Mouse (Mus musculus) gastrocnemius, postnatal 14 days (tissue): ENCODE results near the gene Troap. TPM values are rescaled to one million over a fixed set of nuclear protein-coding genes. Genes with fewer than 3 reads are reported as not detected.

Source experiments
- DNase-seq: peaks from one replicate; pipeline ENCODE4 v3.0.0; 2021; ENCODE audit warnings: mixed read lengths
- intact Hi-C: fragments of 180-260 bp; cut with DNase I; formaldehyde crosslinking; loops from one replicate; pipeline ENCODE4 v1.15.1; 2025; ENCODE audit warnings: low total_unique reads
- total RNA-seq, 2 experiments: library from RNA; stranded (reverse); gene quantifications; 2 replicates each; pipeline ENCODE4 v1.2.3; 2021

The Troap gene
- total RNA-seq, 2 experiments from 2014 or later = 1.4 to 1.8 TPM

DNA sequence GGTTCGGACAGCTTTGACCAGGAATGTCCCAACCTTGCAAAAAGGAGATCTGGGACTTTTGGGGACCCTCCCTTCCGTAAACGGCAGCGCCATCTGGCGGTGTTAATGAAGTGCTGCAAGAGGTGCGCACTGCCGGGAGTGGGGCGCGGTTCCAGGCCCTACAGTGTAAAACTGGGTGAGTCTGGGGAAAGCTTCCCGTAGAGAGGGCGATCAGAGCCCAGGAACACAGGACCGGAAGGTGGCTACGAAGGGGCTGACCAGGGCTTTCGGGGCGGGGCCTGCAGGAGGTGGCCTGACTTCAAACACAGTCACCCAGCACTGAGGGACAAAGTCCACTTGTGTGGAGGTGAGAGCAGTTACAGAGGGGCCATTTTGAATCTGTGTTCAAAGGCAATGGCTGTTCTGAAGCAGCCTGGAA is 24.8 kb downstream of the Troap start:
- intact Hi-C loops = no loop called here
- DNase-seq = peak; percentile 66

DNA sequence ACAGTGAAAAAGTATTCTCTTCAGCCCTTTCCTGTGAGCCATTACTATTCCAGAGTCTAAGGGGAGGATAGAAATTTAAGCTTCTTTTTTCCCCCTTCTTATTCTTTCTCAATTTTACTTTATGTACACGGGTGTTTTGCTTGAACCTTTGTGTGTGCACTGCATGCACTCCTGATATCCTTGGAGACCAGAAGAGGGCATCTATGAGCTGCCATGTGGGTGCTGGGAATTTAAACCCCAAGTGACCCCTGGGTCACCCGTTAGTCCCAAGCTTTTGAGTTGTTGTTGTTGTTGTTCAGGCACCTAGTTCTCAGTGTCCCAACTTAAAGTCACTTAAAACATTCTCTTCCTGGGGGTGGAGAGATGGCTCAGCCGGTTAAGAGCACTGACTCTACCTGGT is 25.6 kb downstream of the Troap start:
- DNase-seq = no peak
- intact Hi-C loops = no loop called here

DNA sequence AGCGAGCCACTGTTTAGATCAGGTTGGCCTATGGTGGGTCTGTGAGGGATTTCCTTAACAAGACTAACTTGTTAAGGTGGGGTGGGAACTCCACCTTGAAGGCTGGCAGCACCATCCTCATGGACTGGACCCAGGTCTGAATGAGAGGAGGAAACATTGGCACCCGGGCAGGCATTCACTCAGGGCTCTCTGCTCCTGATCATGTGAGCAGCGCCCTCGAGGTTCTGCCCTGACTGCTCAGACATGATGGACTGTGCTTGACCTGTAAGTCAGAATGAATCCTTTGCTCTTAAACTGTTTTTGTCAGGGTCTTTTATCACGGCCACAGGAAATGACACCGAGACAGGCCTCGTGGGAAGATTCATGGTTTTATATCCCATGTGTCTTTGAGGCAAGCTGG is 30.9 kb downstream of the Troap start:
- DNase-seq = no peak
- intact Hi-C loops = no loop called here

DNA sequence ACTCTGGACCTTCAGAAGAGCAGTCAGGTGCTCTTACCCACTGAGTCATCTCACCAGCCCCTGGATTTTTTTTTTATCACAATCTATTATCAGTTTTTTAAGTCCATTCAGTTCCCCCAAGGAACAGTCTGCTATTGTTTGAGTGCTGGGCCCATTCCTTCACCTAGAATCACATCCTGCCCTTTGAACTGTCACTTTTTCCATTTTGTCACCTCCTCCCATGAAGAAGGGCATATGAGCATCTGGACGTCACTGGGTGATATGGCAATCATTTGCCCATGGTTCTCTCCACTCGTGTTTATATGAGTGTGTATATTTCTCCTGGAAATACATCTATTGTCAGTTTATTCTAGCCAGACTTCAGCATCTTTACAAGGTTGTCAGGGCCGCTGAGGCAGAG is 33.5 kb downstream of the Troap start:
- no peak for DNase-seq

DNA sequence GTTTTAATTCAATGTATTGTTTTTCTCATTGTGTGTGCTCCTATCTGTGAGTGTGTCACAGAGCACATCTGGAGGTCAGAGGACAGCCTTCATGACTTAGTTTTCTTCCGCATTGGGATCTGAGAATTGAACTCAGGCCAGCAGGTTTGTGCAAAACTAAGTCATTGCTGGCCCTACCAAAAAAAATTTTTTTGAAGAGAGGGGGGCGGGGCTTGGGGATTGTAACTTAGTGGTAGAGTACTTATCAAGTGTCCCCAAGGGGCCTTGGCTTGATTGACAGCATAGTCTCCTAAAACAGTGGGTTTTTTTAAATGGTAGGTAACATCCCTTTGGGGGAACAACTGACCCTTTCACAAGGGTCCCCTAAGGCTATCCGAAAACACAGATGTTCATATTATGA is 36.8 kb downstream of the Troap start:
- DNase-seq = no peak
- intact Hi-C loops = no loop called here

More for the DNA sequence above, 33.5 kb downstream of the Troap start:
- intact Hi-C loops = no loop called here

DNA sequence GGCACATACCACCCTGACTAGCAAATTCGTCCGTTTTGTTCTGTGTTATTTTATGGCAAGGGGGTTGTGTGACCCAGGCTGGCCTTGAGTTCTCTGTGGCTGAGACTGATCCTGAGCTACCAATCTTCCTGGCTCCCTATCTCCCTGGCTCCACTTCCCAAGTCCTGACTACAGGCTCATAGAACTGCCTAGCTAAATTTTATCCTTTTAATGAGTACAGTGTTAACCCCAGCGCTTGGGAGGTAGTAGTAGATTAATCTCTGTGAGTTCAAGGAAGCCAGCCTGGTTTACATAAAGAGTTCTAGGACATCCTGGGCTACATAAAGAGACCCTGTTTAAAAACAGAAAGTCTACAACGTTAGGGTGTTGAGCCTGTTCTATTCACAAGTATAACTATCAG is 37.4 kb downstream of the Troap start:
- DNase-seq = no peak
- intact Hi-C loops = no loop called here

DNA sequence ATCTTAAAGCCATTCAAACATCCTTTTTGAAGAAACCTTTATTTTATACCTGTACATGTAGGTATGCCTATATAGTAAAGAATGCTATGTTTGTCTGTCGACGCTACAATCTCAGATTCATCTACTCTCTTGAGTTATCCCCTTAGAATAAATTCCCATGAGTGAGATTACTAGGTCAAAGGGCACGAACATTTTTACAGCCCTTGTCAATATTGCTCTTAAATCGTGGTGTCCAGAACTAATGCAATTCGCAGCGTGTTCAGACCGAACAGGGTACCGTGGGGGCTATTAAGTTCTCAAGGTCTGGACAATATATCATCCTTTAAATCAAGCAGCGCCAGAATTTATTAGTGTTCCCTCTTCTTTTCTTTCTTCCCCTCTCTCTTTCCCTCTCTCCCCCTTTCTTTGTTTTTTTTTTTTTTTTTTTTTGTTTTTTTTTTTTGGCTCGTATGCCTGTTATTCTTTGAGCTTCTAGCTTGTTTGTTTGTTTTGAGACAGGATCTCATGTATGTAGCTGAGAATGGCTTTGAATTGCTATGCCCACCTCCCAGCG is 38.5 kb downstream of the Troap start:
- DNase-seq = no peak
- intact Hi-C loops = no loop called here

DNA sequence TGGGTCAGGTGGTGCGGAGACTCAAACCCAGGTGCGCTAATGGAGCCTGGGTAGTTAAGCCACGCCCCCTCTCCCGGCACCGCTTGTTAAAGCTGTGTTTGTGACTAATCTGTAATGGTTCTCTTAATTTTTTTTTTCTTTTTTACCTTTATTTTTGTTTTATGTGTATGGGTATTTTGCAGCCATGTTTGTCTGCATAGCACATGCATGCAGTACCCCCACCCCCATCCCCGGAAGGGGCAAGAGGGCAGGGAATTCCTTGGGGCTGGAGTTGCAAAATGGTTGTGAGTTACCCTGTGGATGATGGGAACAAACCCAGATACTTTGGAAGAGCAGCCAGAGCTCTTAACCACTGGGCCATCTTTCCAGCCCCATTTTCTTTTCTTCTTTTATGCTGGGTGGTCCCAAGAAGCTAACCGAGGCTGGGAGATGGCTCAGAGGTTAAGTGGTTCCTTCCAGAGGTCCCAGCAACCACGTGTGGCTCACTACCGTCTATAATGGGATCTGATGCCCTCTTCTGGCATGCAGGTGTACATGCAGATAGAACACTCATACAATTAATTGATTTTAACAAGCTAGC is 39.1 kb downstream of the Troap start:
- DNase-seq = no peak
- intact Hi-C loops = no loop called here

DNA sequence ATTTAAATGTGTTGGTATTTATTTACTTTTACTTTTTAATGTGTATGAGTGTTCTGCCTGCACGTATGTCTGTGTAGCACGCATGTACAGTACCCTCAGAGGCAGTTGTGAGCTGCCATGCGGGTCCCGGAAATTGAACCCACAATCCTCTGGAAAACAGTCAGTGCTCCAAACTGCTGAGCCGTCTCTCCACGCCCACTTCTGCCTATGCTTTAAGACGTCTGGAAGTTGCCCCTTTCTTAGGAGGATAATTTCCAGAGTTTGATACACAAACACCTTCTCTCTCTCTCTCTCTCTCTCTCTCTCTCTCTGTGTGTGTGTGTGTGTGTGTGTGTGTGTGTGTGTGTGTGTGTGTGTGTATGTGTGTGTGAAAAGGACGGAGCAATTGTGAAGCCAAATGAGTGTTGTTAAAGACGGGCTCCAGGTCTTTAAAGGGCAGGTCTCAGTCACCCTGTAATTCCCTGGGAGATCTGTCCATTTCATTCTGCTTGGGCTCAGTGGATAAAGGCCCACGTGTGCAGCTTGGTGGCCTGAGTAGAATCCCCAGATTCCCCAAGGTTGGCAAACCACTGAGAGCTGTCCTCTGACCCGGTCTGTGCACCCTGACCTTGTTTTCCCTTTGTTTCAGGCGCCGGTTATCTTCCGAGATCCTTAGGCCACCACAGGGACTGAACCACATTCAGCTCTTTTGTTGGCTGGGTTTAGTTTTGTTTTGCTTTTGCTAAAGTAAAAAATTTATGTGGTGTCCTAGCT is 40.1 kb downstream of the Troap start:
- DNase-seq = no peak
- intact Hi-C loops = no loop called here

DNA sequence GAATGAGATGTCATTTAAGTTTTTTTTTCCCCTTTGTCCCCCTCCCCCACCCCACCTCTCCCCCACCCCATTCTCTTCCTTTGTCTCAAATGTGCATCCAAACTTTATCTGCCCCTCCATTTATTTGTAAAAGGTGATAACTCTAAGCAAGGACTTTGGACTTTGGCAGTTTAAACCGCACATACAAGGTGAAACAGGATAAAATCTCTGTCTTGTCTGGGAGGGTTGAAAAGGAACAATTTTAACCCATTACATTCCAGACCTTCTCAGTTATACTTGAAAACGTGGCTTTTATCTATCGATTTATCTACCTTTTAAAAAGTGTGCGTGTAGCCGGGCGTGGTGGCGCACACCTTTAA is 40.7 kb downstream of the Troap start:
- intact Hi-C loops = no loop called here

DNA sequence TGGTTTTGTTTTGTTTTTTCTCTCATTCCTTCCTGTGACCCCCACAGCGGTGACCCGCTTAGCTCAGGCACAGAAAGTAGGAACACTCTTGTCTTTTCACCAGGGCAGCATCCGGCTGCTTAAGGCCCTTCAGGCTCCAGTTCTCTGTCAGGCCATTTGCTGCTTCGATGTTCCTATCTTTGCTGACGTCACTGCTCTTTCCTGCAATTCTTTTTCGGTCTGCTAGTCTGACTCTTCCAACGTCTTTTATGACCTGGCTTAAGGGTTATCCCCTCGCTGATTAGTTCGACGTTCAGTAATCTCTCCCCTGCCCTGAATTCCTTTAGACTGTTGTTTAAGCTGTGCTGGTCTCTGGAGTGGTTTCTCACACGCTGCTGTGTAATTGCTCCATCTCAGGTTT is 42.2 kb downstream of the Troap start:
- intact Hi-C loops = no loop called here
- DNase-seq = no peak

More for the DNA sequence above, 40.7 kb downstream of the Troap start:
- no peak for DNase-seq

DNA sequence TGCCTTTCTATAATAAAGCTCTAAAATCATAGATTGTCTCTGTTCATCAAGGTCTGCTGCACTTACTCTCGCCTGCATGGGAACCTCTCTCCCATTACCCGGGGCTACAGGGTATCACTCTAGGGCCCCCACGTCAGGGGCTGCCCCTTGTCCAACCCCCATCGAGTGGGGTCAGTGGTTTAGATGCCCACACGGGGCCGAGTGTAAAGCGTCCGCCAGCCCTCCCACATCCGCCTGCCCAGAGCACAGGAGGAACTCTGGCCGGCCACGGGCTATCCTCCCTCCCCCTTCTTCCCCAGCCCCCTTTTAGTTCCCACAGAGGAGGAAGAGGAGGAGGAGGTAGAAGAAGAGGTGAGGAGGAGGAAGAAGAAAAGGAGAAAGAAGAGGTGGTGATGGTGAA is 46.4 kb downstream of the Troap start:
- intact Hi-C loops = no loop called here
- DNase-seq = no peak

DNA sequence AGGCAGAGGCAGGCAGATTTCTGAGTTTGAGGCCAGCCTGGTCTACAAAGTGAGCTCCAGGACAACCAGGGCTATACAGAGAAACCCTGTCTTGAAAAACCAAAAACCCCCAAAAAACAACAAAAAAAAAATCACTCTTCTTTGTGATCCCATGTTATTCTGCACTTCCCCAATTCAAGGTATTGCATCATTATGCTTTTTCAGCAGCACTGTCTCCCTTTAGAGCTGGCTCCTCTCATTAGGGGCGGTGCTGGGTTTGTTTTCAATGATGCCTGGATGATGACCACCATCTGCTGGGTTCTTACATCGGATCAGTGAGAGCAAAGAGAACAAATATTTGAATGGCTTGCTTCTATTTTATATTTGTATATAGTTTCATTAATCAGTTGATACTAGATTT is 48.3 kb downstream of the Troap start:
- DNase-seq = no peak
- intact Hi-C loops = no loop called here

DNA sequence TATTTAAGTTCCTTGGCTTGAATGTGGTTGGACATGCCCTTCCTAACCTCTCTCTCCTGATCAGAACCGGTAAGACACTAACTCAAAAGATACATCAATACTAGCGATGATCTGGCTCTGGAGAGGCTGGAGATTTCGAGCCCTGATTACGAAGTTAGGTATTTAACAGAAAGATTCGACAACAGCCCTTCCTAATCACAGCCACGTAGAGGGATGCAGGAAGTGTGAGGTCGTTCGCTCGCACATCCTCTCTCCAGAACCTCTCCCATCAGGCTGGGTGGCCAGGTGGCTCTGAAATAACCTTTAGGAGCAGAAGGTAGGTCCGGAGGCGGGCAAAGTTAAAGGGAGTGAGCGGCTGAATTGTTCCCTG is 51.3 kb downstream of the Troap start, which contains the start of gene Spats2:
Gene Spats2, plus strand, starts transcription at position 206 of the 370 bp plus-strand sequence.
- intact Hi-C loops = no loop called here
- no peak for DNase-seq

DNA sequence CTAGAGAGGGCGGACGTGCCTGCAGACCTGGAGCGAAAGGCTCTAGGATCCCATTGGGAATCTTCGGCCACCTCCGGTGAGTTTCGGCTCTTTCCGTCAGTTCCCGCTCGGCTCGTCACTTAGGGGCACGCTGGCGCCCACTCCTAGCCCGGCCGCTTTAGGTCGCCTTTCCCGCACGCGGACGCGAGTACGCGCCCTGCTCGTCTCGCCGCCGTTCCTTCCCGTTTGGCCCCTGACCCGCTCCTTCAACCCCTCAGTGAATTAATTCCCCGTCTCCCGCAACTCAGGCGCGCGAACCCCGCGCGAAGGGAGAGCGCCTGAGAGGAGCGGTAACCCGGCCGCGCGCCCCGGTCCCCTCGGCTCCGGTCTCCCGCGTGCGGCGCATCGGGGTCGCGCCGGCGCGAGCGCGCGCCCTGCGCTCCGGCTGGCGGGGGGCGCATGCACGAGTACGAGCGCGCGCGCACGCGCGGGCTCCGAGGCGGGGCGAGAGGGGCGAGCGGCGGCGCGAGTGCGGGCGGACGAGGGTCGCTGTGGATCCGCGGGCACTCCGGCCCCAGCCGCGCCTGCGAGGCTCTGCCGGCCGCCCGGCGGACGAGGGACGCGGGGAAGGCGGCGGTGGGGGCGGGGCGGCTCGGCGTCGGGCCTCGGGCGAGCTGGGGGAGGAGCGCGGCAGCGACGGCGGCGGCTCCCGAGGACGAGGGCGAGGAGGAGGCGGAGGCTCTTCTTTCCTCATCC is 51.9 kb downstream of the Troap start:
- DNase-seq = peak; percentile 86
- intact Hi-C loops = no loop called here

DNA sequence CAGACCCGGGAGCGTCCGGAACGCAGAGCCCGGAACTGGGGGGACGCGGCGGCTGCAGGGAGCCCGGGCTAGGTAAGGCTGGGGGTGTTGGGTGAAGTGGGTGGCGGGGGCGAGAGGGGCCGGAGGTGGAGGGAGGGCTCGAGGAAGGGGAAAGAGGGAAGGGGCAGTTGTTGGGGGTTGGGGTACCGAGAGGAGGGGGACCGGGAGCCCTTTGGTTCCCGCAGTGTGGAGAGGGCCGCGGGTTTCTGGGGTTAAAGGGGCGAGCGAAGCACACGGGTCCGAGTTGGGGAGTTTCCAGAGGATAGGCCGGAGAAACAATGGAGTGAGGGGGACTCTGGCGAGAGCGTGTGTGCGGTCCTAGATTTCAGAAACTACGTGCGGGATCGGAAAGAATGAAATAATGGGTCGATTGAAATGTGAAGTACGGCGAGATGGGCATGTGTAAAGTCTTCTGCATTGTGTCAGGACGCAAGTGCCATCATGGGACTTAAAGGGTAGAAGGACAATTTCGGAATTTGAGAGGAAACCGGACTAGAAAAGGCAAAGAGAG is 52.5 kb downstream of the Troap start:
- intact Hi-C loops = no loop called here
- no peak for DNase-seq

DNA sequence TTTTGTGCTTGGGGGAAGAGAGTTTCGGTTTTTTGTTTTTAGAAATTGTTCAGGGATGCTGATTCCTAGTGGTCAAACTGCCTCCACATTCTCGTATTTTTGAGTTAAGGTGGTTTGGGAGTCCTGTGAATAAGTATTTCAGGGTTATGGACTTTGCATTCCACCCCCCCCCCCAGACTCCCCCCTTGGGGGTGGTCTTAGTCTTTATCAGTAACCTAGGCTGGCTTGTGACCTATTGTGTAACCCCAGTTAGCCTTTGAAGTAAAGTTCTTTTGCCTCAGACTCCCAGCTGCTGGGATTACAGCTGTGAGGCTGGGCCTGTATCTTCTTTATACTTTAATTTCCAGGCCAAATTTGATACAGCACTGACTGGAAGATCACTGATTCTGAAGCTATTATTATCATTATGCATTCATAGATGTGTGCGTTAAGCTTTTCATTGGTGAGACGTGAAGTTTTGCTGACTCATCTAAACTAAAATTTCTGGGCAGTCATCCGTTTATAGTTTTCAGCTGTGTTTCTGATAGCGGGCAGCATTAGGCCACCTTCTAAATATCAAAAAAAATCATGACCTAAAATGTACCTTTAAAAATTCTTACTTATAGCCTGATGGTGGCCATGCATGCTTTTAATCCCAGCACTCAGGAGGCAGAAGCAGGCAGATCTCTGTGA is 53.6 kb downstream of the Troap start:
- DNase-seq = no peak
- intact Hi-C loops = no loop called here

DNA sequence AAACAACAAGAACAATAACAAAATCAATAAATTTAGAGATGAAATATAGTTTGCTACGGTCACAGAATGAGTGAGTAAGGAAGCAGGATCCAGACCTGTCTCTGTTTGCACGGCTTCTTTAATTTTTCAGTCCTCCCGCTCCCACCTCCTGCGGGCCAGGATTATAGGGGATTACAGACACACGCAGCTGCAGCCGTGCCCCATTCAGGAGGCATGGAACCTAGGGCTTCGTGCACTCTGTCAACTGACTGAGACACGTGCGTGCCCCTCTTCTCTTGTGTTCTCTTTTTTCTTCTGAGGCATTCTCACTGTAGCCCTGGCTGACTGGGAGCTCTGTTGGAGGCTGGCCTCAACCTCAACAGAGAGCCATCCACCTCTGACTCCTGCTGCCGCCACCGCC is 55.1 kb downstream of the Troap start:
- DNase-seq = no peak
- intact Hi-C loops = no loop called here

DNA sequence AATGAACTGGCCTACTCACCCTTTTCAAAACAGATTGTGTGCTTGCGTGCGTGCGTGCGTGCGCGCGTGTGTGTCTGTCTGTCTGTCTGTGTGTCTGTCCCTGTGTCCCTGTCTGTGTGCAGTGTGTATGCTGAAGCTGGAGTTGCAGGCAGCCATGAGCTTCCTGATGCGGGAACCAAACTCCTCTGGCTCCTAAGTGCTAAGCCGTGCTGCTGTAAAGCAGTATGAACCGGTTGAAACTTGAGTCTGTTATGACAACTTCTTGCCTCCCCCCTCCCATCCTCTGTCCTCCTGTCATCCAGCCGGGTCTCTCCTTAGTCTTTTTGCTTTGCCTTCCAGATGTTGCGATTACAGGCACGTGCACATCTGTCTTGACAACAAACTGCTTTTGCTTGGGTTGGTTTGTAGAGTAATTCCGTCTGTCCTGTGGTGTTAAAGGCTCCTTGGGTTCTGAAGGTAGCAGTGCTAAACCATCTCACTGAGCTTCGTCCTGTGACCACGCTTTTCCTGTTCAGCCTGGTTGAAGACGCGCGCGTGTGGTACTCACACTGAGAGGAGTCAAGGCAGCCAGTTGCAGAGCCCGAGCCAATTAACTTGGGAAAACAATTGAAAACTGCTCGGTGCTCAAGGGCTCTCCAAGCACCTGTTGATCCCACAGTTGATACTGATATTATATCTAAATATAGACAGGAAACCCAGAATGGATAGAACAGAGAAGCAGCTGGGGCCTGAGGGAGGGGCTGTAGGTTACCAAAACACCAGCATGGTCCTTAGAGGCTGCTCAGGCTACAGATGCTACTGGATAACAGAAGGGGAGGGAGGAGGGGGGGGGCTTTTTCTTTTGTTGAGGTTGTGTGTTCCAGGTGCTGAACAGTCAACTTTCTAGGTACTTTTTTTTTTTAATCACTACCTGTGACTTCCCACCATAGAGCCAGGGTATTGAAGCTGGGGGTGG is 55.9 kb downstream of the Troap start:
- no peak for DNase-seq
- intact Hi-C loops = no loop called here
